Mouse (Mus musculus): ENCODE measurements at regions not wholly inside any gene's neighbourhood (a gene's known extent, or its start where the extent isn't known, plus 50 kb on each side); places are given as distances from the start of the nearest gene placed in this dataset.

DNA sequence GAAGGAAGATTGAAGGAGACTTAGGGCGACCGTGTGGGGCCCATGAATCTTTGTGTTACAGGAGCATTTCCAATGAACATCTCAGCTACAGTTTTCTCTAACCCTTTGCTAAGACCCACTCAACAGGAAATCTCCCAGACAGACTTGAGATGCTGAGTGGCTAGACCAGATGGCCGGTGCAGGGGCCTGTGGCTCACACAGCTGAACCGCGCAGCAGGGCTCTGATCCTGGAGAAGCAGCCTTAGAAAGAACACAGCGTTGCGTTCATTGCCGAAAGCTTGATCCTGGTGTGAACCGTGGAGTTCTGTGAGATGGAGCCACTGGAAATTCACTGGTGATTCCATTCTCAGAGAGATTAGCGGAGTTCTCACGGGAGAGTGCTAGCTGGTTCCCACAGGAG is 115.9 kb upstream of the Spata13 start:
- no peaks in the 10 kb centered on the region for H3K27me3 ChIP-seq (ENCODE audit: control insufficient read depth, insufficient read depth, low read length)
- no peaks in the 10 kb centered on the region for H3K9me3 ChIP-seq (ENCODE audit: control insufficient read depth, low read length)
- WGBS = 96% methylated on average over 11 of the region's 11 CpGs
- no peak for ATAC-seq (ENCODE audit: low FRiP score)
- H3K36me3 ChIP-seq (replicated peaks; ENCODE audit: control insufficient read depth, insufficient read depth) = no peaks in the 10 kb centered on the region
- no peaks in the 10 kb centered on the region for H3K4me1 ChIP-seq (replicated peaks; ENCODE audit: control insufficient read depth, insufficient read depth, low read length)
- no peak overlapping the region for H3K9ac ChIP-seq
- DNase-seq (ENCODE audit: low spot score) = no peak
- no peak overlapping the region for H3K4me2 ChIP-seq (replicated peaks)
- H3K27ac ChIP-seq = no peak overlapping the region
- no peak overlapping the region for H3K4me3 ChIP-seq (replicated peaks; ENCODE audit: low read length)

DNA sequence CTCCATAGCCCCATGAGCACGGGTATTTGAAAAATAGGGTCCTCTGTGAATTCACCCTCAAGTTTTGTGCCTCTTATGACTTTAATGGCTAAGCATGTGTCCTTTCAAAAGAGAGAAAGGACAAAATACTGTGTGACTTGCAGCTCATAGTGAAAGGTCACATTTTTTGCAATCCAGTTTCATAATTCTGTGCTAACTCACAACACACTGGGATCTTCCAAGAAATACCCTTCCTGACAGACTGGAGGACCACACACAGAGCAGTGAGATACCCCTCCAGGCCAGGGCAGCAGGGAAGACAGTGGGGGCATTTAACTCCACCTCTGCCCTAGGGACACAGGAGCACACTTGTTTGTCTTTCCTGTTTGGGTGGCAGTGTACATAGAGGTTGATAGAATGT is 110.8 kb upstream of the Spata13 start:
- WGBS = 64% methylated on average over 1 of the region's 1 CpGs
- H3K4me3 ChIP-seq (replicated peaks; ENCODE audit: low read length) = no peak overlapping the region
- no peaks in the 10 kb centered on the region for H3K36me3 ChIP-seq (replicated peaks; ENCODE audit: control insufficient read depth, insufficient read depth)
- DNase-seq (ENCODE audit: low spot score) (no peak), ATAC-seq (ENCODE audit: low FRiP score) (no peak)
- no peaks in the 10 kb centered on the region for H3K9me3 ChIP-seq (ENCODE audit: control insufficient read depth, low read length)
- no peaks in the 10 kb centered on the region for H3K27me3 ChIP-seq (ENCODE audit: control insufficient read depth, insufficient read depth, low read length)
- no peak overlapping the region for H3K27ac ChIP-seq
- H3K9ac ChIP-seq = no peak overlapping the region
- H3K4me2 ChIP-seq (replicated peaks) = no peak overlapping the region
- no peaks in the 10 kb centered on the region for H3K4me1 ChIP-seq (replicated peaks; ENCODE audit: control insufficient read depth, insufficient read depth, low read length)

DNA sequence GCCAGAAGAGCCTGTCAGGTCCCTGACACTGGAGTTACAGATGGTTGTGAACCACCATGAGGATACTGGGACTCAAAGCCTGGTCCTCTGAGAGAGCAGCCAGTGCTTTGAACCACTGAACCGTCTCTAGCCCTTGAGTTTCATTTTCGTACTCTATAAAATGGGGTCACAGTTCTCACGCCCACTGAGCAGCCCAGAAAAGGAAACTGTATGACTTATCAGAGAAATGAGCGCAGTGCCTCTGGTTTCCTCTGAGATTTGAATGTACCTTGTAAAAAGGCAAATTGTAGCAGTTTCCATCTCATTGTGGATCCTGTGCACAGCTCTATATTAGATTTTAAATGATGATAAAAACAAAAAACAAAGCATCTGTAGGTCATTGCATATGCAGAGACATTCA is 108.9 kb upstream of the Spata13 start:
- no peaks in the 10 kb centered on the region for H3K27me3 ChIP-seq (ENCODE audit: control insufficient read depth, insufficient read depth, low read length)
- no peak overlapping the region for H3K9ac ChIP-seq
- WGBS = 74% methylated on average over 4 of the region's 4 CpGs
- H3K27ac ChIP-seq = no peak overlapping the region
- ATAC-seq (ENCODE audit: low FRiP score) = no peak
- no peak for DNase-seq (ENCODE audit: low spot score)
- H3K4me2 ChIP-seq (replicated peaks) = no peak overlapping the region
- H3K4me3 ChIP-seq (replicated peaks; ENCODE audit: low read length) = no peak overlapping the region
- no peaks in the 10 kb centered on the region for H3K9me3 ChIP-seq (ENCODE audit: control insufficient read depth, low read length)
- peaks cover 6% of the 10 kb centered on the region; the same call in 1 of the 2 replicates for H3K4me1 ChIP-seq (replicated peaks; ENCODE audit: control insufficient read depth, insufficient read depth, low read length)
- no peaks in the 10 kb centered on the region for H3K36me3 ChIP-seq (replicated peaks; ENCODE audit: control insufficient read depth, insufficient read depth)

DNA sequence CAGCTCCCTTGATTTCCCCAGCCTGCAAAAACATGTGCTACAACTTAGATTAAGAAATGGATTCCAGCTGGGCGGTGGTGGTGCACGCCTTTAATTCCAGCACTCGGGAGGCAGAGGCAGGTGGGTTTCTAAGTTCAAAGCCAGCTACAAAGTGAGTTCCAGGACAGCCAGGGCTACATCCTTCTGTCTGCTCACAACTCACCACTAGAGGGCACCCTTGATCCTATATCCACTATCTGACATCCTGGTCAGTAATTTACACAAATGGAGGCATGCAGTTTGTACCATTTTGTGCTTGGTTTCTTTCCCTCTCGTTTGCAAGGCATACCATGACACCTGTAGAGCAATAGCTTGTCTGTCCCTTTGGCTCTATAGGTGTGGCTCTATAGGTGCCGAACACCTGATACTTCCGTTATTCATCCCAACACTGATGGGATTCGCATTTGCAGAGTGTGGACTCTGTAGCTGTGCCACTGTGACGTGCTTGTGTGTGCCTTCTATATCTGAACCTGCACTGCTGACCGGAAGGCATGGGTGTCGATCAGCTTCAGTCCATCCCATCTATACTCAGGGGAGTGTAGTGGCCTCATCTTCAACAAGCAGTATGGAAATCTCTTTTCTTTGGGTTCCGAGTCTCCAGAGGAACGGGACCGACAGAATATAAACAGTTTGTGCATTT is 108.4 kb upstream of the Spata13 start:
- H3K4me3 ChIP-seq (replicated peaks; ENCODE audit: low read length) = no peak overlapping the region
- peaks cover 9% of the 10 kb centered on the region; the same call in 1 of the 2 replicates for H3K4me1 ChIP-seq (replicated peaks; ENCODE audit: control insufficient read depth, insufficient read depth, low read length)
- peak; percentile 76; the same call in 1 of the 2 replicates for ATAC-seq (ENCODE audit: low FRiP score)
- H3K9me3 ChIP-seq (ENCODE audit: control insufficient read depth, low read length) = no peaks in the 10 kb centered on the region
- H3K4me2 ChIP-seq (replicated peaks) = no peak overlapping the region
- no peak overlapping the region for H3K27ac ChIP-seq
- H3K36me3 ChIP-seq (replicated peaks; ENCODE audit: control insufficient read depth, insufficient read depth) = no peaks in the 10 kb centered on the region
- peak; percentile 92 for DNase-seq (ENCODE audit: low spot score)
- 74% methylated on average over 13 of the region's 13 CpGs for WGBS
- H3K9ac ChIP-seq = no peak overlapping the region
- no peaks in the 10 kb centered on the region for H3K27me3 ChIP-seq (ENCODE audit: control insufficient read depth, insufficient read depth, low read length)

DNA sequence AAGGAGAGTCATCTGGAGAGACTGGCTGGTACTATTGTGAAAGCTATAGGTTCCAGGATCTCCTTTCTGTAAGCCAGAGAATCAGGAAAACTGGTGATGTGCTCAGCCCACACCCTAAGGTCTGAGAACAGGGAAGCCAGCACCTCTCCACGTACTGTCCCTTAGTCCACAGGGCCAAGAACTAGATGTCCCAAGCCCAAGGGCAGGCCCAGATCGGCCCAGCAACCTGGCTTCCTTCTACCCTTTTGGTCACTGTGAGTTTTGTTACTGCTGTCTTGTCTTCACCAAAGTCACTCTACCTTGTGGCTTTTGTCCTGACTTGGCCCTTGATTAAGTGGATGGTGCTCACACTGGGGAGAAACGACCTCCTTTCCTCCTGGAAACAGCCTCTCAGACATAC is 107.8 kb upstream of the Spata13 start:
- WGBS = 85% methylated on average over 3 of the region's 3 CpGs

DNA sequence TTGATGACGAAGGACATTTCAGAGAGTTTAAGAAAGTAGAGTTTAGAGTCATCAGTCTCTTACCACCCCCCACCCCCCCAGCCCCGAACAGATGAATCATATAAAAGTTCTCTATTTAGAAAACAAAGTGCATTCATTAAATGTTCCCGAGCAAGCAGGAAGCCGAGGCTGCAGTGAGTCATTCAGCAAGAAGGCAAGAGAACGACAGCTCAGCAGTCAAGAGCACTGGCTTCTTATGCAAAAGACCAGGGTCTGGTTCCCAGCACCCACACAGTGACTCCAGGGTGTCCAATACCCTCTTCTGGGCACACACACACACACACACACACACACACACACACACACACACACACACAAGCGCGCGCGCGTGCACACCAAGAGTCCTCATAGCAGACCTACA is 107.0 kb upstream of the Spata13 start:
- Histone ChIP-seq H3K4me1 (replicated peaks; ENCODE audit: control insufficient read depth, insufficient read depth, low read length) (peaks cover 9% of the 10 kb centered on the region; the same call in 1 of the 2 replicates), H3K4me2 (replicated peaks) (no peak overlapping the region), H3K9me3 (ENCODE audit: control insufficient read depth, low read length) (0 out of 2 replicates have a peak, but pooled peaks cover 4% of the 10 kb centered on the region), H3K36me3 (replicated peaks; ENCODE audit: control insufficient read depth, insufficient read depth) (no peaks in the 10 kb centered on the region), H3K27ac (no peak overlapping the region), H3K27me3 (ENCODE audit: control insufficient read depth, insufficient read depth, low read length) (no peaks in the 10 kb centered on the region), H3K9ac (no peak overlapping the region), H3K4me3 (replicated peaks; ENCODE audit: low read length) (no peak overlapping the region)
- ATAC-seq (ENCODE audit: low FRiP score) (no peak), DNase-seq (ENCODE audit: low spot score) (no peak)
- 83% methylated on average over 10 of the region's 10 CpGs for WGBS

More for the DNA sequence above, 107.8 kb upstream of the Spata13 start:
- Histone ChIP-seq H3K27ac (no peak overlapping the region), H3K4me1 (replicated peaks; ENCODE audit: control insufficient read depth, insufficient read depth, low read length) (peaks cover 9% of the 10 kb centered on the region; the same call in 1 of the 2 replicates), H3K4me2 (replicated peaks) (no peak overlapping the region), H3K27me3 (ENCODE audit: control insufficient read depth, insufficient read depth, low read length) (no peaks in the 10 kb centered on the region), H3K9ac (no peak overlapping the region), H3K36me3 (replicated peaks; ENCODE audit: control insufficient read depth, insufficient read depth) (no peaks in the 10 kb centered on the region), H3K9me3 (ENCODE audit: control insufficient read depth, low read length) (no peaks in the 10 kb centered on the region), H3K4me3 (replicated peaks; ENCODE audit: low read length) (no peak overlapping the region)
- DNase-seq (ENCODE audit: low spot score) (no peak), ATAC-seq (ENCODE audit: low FRiP score) (no peak)

DNA sequence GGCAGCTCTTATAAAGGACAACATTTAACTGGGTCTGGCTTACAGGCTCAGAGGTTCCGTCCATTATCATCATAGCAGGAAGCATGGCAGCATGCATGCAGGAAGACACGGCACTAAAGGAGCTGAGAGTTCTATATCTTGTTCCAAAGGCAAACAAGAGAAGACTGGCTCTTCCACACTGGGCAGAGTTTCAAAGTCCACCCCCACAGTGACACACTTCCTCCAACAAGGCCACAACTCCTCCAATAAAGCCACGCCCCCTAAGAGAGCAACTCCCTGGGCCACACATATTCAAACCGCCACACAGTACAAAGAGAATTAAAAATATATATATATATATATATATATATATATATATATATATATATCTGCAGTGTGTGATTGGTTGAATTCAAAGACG is 105.8 kb upstream of the Spata13 start:
- Histone ChIP-seq H3K9ac (no peak overlapping the region), H3K4me3 (replicated peaks; ENCODE audit: low read length) (no peak overlapping the region), H3K4me1 (replicated peaks; ENCODE audit: control insufficient read depth, insufficient read depth, low read length) (peaks cover 9% of the 10 kb centered on the region; the same call in 1 of the 2 replicates), H3K27me3 (ENCODE audit: control insufficient read depth, insufficient read depth, low read length) (no peaks in the 10 kb centered on the region), H3K27ac (no peak overlapping the region), H3K4me2 (replicated peaks) (no peak overlapping the region), H3K9me3 (ENCODE audit: control insufficient read depth, low read length) (0 out of 2 replicates have a peak, but pooled peaks cover 7% of the 10 kb centered on the region), H3K36me3 (replicated peaks; ENCODE audit: control insufficient read depth, insufficient read depth) (no peaks in the 10 kb centered on the region)
- 98% methylated on average over 5 of the region's 5 CpGs for WGBS
- DNase-seq (ENCODE audit: low spot score) (no peak), ATAC-seq (ENCODE audit: low FRiP score) (no peak)

DNA sequence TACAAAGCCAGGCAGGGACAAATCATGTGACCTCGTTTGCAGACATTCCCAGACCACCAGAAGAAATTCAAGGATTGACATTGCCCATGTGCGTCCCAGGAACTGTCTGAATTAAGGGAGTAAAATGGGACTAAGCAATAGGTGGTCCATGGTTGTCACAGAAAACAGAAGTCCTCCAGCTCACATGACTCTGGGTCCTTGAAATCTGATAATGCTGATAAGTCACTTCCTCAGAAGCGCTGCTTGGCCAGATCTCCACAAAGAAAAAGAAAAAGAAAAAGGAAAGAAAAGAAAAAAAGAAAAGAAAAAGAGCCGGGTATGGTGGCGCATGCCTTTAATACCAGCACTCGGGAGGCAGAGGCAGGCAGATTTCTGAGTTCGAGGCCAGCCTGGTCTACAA is 105.3 kb upstream of the Spata13 start:
- Histone ChIP-seq H3K9ac (no peak overlapping the region), H3K36me3 (replicated peaks; ENCODE audit: control insufficient read depth, insufficient read depth) (no peaks in the 10 kb centered on the region), H3K4me3 (replicated peaks; ENCODE audit: low read length) (no peak overlapping the region), H3K4me2 (replicated peaks) (no peak overlapping the region), H3K27me3 (ENCODE audit: control insufficient read depth, insufficient read depth, low read length) (no peaks in the 10 kb centered on the region), H3K27ac (no peak overlapping the region), H3K9me3 (ENCODE audit: control insufficient read depth, low read length) (0 out of 2 replicates have a peak, but pooled peaks cover 7% of the 10 kb centered on the region), H3K4me1 (replicated peaks; ENCODE audit: control insufficient read depth, insufficient read depth, low read length) (peaks cover 15% of the 10 kb centered on the region)
- WGBS = 90% methylated on average over 7 of the region's 7 CpGs
- ATAC-seq (ENCODE audit: low FRiP score) = no peak
- no peak for DNase-seq (ENCODE audit: low spot score)

DNA sequence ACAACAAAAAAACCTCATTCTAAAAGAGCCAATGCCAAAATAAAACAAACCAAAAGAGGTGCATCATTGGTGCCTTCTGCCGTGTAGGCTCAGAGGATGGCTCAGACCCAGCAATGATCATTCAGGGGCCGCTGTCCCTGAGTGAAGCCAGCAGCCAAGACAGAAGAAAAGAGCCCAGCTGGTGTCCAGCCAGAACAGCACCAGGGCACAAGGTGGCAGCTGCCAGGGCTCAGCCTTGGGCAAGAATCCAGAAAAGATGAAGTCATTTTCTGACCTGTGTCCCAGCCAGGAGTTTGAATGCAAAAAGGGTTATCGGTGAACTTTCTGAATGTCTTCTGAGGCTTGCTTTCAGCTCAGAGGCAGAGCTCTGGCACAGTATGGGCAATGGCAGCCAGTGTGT is 104.8 kb upstream of the Spata13 start:
- DNase-seq (ENCODE audit: low spot score) = peak; percentile 71
- Histone ChIP-seq H3K4me1 (replicated peaks; ENCODE audit: control insufficient read depth, insufficient read depth, low read length) (peaks cover 20% of the 10 kb centered on the region), H3K4me2 (replicated peaks) (no peak overlapping the region), H3K9ac (no peak overlapping the region), H3K36me3 (replicated peaks; ENCODE audit: control insufficient read depth, insufficient read depth) (no peaks in the 10 kb centered on the region), H3K4me3 (replicated peaks; ENCODE audit: low read length) (no peak overlapping the region), H3K27me3 (ENCODE audit: control insufficient read depth, insufficient read depth, low read length) (no peaks in the 10 kb centered on the region), H3K9me3 (ENCODE audit: control insufficient read depth, low read length) (0 out of 2 replicates have a peak, but pooled peaks cover 7% of the 10 kb centered on the region), H3K27ac (no peak overlapping the region)
- WGBS = 30% methylated on average over 3 of the region's 3 CpGs
- ATAC-seq (ENCODE audit: low FRiP score) = peak; percentile 61; the same call in 1 of the 2 replicates

Data from hindbrain, embryonic 14.5 days (tissue).